Mouse (Mus musculus): ENCODE measurements around the gene Dusp5.

The Dusp5 gene

DNA sequence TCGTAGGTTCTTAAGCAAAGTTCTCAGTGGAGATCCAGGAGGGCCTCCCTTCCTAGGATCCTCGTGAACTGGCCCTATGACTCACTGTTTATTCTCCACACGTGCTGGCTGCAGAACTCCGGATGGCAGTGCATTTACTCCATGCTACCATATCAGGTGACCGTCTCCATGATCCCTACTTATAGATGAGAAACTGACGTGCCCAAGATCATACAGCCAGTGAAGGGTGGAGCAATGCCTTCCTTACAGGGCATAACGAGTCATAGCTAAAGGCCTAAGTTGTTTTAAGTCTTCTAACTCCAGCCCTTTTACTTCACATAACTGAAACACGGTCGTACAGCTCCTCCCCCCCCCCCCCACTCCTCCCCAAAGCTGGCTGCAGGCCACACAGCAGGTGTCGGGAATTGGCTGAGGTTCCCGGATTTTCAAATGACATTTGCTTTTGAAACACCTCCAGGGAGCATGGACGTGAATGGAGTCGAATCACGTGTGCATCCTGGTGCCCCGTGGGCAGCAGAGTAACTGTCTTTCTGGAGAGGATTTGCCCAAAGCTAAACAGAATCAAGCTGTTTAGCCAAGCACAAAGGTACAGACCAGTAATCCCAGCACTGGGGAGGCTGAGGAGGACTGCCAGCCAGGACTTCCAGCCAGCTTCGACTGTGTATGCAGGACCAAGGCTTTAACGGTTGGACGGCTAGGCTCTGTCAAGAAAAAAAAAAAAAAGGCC is 11.4 kb upstream of the Dusp5 start:
- no peak for DNase-seq (ENCODE audit: low spot score)

DNA sequence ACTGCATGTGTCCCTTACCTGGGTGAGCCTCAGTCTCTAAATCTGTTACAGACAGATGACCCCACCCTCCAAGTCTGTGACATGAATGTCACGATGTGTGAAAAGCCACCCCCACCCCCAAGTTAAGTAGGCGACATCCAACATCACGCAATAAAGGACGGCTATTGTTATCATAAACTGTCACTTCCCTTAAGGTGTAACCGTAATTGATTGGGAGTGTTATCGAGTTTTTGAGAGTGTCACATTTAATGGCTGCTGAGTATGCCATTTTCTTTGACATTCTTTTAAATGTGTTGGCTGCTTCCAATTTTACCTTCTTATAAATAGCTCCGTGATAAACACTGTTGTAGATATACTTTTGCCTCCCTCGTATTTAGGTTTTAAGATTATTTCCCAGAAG is 9.4 kb upstream of the Dusp5 start:
- no peak for DNase-seq (ENCODE audit: low spot score)

DNA sequence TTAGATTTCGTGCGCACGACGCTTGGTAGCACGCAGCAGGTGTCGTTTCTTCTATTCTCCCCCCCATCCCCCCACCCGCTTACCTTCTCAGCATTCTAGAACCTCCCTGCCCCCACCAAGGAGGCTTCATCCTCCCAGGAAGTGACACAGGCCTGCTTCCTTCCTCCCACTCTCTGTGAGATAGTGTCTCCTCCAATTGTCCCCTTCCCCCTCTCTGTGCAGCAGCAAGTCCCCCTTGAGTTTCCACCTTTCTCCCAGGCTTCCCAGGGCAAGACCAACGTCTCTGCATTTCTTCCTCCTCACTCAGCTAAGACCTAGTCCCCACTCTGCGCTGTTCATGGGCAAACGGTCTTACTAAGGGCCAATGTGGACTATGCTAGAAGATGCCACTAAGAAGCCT is 8.9 kb upstream of the Dusp5 start:
- no peak for DNase-seq (ENCODE audit: low spot score)

DNA sequence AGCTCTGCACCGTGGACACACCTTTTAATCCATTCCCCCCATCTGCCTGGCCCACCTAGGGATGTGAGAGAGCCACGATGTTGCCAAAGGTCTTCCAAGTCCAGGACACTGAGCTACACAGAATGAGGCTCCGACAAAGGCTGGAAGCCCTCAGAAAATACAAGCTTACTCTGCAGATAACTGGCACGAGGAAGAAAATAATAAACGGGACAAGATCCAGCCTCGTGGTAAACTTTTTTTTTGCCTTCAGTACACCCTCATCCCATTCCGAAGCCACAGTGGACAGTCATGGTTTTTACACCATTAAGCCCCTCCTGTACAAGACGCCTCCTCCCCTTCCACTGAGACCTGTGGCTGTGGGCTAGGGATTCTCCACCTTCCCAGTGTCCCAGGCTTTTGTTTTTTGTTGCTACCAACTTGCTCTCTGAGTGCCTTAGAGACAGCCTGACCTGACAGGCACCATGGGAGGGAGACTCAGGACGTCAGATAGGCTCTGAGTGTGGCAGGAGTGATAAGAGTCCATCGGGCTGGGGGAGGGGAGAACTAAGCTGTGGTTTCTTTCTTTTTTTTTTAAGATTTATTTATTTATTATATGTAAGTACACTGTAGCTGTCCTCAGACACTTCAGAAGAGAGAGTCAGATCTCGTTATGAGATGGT is 7.6 kb upstream of the Dusp5 start:
- DNase-seq (ENCODE audit: low spot score): no peak

DNA sequence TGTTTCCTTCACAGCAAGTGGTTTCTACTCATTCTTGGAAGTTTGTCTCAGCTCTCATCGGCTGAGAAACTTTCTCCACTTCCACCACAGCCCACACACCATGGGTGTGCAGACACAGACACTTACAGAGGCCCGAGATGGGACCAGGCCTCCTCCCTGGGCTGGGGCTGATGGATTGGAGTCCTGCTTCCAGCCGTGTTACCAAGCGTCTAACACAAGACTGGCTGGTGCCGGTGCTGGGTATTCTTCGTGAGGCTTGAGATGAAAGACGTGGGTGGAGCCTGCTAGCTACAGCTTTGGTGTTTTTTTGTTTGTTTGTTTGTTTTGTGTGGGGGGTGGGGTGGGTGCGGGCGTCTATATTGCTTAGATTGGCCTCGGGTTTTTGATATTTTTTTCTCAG is 1.4 kb upstream of the Dusp5 start:
- DNase-seq (ENCODE audit: low spot score): no peak

DNA sequence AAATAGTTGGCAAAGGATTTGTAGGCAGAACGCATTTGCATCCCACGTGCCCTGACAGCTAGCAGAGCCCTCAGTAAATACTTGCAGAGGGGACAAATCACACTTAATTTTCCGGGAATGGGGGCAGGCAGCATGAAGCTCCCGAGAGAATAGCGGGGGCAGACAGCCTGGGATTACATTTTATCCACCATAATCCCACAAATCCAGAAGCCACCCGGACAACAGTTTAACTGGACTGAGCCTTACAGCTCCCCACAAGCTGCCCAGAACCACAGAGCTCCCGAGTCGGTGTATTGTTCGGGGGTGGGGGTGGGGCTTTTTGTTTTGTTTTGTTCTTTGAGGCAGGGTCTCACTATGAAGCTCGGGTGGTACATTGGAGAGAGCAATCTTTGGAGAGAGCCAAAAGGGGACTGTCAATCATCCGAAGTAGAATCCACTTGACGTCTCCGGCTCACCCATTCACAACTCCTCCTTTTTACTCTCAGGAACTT is 733 bp upstream of the Dusp5 start:
- no peak for DNase-seq (ENCODE audit: low spot score)

DNA sequence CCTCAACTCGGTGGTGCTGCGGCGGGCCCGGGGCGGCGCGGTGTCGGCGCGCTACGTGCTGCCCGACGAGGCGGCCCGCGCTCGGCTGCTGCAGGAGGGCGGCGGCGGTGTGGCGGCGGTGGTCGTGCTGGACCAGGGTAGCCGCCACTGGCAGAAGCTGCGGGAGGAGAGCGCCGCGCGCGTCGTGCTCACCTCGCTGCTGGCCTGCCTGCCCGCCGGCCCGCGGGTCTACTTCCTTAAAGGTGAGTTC is 471 bp downstream of the Dusp5 start:
- DNase-seq (ENCODE audit: low spot score): no peak

DNA sequence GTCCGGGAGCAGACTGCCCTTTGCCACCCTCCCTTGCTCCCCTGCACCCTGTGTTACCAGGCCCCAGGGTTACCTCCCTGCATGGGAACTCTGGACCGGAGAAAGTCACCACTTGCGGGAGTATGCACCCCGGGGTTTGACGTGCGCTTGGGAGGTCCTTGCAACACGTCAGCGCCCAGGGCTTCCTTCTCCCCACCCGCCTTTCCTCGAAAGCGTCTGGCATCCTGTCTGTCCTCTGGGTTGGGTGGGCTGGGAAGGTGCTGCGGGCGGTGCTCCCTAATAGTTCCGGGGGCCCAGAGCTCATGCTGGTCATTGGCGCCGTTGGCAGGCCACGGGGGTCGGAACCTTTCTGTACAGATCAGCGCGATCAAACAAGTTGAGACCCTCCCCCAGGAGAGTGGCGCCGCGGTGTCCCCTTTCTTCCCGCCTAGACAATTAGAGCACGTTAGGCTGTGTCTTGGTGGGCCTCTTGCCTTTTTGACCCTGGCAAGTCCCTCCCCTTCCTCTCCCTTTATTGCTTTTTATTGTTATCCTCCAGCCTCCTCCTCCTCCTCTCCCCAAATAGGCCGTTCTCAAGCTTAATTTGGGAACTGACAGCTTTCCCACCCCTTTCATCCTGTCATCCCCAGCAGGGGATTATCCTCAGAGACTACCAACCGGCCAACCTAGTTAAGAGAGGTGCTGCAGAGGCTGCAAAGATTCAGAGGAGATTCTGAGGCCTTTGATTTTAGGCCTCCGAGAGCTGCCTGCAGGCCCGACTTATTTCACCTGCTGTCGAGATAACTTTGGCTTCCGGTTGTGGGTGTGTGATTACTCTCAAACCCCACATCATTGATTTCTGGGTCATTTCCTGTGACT is 1.0 kb downstream of the Dusp5 start:
- DNase-seq (ENCODE audit: low spot score): no peak

DNA sequence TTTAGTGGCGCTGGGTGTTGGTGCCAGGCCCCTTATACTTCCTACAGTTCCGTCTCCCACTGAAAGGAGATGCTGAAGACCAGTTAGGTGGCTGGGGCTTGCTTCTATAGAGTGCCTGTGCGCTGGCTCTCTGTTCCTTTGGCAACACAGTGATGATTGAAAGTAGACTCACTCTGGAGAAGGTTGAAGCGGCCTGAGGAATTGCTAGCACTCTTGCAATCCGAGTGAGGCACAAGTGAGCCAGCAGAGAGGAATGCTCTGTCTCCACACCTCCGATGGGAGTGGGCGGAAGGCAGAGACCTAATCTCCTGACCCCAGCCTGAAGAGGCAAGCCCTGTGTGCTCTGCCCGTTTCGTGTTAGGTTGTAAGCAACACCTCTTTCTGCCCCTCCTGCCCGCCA is 2.5 kb downstream of the Dusp5 start:
- DNase-seq (ENCODE audit: low spot score): no peak

DNA sequence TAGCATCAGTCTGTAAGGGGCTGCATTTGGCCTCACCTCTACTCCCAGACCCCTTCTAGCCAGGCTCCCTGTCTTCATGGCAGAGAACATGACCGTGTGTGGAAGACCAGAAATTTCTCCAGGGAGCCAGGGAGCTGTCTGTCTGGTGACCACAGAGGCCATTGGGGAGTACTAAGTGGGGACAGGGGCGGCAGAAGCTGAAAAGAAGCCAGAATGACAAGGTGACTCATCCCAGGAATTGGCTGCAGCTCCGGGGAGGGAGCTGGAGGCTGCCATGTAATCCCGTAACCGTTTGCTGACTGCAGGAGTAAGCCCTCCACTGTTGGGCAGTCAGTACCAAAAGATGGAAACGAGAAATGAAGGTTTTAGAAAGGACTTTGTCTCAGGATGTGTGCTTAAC is 3.1 kb downstream of the Dusp5 start:
- no peak for DNase-seq (ENCODE audit: low spot score)

DNA sequence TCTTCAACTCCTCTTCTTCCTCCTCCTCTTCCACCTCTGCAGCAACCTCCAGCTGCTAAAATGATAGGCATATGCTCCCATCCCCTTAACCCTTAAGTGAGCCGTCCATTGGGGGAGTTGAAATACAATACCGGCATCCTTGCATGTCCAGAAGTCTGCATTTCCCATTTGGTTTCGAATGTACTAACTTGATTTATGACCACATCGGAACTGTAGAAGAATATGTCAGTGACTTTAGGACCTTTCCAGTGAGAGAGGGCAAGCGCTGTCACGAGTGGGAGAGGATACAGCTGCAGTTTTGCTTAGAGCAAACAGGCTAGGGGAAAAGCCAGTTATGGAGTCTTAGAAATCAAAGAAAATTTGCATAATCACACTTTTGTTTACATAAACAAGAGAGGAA is 3.8 kb downstream of the Dusp5 start:
- no peak for DNase-seq (ENCODE audit: low spot score)

DNA sequence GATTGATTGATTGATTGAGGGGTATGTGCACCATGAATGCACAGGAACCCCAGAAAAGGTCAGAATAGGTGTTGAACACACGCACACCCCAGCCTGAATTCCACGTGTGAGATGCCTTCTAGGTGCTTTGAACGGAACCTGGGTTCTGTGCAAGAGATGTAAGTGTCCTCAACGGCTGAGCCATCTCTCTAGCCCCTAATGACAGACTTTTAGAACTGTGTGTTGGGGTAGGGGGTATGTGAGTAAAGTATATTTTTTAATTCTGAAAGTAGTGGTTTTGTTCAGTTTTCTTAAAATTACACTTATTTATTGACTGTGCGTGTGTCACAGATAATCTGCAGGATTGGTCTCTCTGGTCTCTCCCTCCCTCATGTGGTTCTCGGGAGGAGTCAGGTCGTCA is 4.3 kb downstream of the Dusp5 start:
- DNase-seq (ENCODE audit: low spot score): no peak

DNA sequence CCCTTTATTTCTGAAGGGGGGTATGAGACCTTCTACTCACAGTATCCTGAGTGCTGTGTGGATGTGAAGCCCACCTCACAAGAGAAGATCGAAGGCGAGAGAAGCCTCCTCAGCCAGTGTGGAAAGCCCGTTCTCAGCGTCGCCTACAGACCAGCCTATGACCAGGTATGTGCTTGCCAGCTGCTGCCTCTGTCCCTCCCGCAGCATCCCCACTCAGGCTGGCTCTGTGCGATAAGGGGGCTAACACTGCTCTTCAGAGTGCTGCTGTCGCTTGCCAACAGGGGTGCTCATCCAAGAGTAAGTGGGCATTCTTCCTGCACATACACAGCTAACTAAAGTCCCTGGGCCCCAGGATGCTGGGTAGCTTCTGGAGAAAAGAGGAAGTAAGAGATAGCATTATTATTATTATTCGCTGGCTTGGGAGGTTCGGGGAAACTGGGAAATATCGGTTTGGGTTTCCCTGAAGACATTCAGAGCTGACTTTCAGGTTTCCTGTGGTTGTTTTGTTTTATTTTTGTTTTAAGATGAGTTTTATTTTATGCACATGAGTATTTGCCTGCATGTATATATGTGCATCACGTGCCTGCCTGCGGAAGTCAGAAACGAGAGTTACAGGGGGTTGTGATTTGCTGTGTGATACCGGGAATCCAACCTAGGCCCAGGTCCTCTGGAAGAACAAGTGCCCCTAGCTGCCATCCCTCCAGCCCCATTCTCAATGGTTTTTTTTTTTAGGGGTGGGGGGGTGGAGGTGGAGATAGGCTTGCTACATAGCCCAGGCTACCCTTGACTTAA is 5.1 kb downstream of the Dusp5 start:
- no peak for DNase-seq (ENCODE audit: low spot score)

DNA sequence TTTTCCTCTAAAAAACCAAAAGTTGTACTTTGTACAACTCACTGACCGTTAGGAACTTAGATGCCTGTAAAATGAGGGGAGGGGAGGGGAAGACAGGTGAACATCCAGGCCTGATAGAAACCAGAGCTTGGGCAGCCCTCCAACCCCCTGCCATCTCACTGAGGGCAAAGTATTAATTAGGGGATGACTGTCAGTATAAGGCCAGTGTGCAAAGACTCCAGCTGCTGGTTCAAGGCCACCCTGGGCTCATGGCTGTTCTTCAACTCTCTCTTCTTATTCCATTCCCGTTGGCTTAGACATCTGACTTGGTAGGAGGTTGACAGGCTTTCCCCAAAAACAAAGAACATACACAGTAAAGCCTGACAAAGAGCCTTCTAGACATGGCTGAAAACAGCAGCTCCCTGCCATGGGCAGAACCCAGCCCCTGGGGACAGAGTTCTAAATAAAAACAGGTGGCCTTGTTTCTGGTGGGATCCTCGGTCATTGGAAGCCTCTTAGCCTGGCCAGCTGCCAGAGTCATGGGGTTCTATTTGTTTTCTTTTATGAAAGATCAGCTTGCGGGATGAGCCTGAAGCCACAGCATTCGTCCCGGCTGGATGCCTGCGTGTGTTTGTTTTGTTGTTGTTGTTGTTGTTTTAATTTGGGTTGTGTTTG is 6.0 kb downstream of the Dusp5 start:
- DNase-seq (ENCODE audit: low spot score): no peak

DNA sequence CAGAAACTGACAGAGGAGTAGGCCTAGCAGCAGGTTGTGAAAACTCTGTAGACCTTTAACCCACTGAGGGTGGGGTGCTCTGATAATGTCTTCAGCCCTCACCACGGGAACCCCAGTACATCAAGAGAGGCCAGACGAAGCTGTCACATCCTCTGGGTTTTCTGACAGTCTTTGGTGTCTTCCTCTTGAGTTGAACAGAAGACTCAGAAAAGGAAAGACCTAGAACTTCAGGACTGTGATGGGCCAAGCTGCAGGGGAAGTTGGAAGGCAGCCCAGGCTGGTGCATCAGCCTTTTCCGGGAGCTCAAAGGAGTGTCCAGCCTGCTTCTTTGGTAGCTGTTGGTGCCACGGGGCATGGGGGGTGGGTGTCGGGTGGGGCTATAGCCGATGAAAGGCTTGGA is 6.5 kb downstream of the Dusp5 start:
- DNase-seq (ENCODE audit: low spot score): no peak

DNA sequence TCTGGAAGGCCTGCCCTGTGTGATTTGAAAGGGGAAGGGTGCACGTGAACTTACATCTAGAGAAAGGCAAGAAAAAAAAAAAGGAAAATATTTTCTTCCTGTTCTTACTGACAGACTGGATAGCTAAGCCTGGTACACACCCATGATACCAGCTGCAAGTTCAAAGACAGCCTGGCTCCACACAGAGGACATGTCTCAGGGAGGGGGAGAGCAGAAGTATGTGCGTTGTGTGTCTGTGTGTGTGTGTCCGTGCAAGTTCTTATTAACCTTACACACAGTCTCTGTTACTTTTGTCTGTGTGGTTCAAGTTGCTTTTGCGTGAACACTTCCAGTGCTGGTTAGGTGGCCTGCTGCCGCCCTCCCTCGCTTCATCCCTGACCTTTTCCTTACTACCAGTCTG is 7.3 kb downstream of the Dusp5 start:
- no peak for DNase-seq (ENCODE audit: low spot score)

DNA sequence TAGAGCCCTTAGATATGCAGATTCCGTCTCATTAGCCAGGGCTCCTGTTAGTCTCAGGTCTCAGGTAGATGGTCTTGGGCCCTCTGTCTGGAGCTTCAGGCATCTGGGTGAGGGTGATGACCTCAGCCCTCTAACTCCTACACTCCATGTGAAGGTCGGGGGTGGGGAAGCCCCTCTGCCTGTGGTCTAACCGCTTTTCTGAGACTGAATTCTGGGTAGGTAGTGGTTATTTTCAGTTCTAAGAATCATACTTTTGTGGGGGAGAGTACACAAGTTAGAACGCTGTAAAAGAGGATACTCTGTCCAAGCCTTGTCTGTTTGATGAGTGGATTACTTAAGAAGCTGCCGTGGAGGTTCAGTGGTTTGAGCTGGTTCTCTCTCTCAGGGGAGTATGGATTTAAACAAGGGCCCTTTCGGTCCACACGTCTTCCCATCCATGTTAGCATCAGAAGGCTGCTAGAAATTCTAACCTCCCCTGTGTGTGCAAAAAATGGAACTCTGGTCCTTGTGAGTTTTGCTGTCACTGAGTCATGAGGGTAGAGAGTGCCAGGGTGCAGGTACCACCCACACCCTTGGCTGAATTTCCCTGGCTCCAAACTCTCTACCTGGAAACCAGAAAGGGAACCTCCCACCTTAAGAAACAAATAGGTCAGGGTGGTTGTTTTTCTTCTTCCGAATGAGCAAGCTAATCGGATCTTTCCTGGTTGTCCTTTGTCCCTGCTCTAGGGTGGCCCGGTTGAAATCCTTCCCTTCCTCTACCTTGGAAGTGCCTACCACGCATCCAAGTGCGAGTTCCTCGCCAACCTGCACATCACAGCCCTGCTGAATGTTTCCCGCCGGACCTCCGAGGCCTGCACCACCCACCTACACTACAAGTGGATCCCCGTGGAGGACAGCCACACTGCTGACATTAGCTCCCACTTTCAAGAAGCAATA is 8.1 kb downstream of the Dusp5 start:
- DNase-seq (ENCODE audit: low spot score): no peak

DNA sequence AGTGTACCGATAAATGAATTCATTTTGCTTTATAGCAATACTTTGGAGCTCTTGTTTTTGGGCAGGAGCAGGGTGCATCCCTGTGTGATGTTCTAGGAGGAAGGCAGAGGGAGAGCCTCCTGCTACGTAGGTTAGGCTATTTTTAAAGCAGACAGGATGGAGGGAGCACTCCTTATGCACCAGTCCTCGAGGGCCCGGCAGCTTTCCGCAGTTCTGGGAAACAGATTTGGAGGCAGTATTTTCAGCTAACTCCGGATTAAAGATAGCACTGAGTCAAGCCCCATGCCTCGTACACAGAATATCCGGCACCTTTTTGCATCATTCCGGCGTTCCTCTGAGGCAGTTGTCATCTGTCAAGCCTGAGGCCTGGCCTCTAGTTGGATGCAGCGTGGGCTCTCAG is 9.1 kb downstream of the Dusp5 start:
- DNase-seq (ENCODE audit: low spot score): no peak

DNA sequence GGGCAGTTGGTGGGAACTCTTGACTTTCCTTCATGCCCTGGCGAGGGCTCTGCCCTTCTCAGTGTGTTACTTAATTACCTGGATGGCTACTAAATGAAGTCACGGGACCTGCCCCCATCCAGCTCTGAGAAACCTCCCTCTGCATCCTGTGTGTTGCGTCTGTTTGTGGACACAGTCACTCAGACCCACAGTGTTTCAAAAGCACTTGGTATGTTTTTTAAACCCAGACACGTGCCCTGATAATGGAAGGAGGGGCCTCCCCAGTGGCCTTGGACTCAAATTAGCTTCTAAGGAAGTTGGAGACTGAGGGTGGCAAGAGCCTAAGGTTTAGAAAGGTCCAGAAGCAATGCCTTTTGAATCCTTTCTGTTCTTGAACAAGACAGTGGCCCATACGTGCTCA is 9.9 kb downstream of the Dusp5 start:
- no peak for DNase-seq (ENCODE audit: low spot score)

DNA sequence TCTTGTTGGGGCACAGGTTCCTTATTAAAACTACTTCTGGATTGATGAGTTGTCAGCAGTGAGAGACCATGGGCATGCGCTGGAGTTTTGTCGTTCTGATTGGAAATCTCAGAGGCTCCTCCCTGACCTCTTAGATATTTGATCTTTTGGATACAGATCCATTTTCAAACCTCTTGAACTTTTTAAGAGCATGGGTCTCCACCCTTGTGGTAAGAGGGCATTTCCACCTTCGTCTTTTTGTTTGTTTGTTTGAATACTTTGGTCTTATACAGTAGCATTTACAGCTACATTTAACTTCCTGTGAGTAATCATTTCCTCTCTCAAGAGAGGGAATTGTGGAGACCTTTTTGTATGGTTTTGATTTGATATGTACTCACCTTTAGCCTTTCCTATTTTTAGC is 10.4 kb downstream of the Dusp5 start:
- no peak for DNase-seq (ENCODE audit: low spot score)

DNA sequence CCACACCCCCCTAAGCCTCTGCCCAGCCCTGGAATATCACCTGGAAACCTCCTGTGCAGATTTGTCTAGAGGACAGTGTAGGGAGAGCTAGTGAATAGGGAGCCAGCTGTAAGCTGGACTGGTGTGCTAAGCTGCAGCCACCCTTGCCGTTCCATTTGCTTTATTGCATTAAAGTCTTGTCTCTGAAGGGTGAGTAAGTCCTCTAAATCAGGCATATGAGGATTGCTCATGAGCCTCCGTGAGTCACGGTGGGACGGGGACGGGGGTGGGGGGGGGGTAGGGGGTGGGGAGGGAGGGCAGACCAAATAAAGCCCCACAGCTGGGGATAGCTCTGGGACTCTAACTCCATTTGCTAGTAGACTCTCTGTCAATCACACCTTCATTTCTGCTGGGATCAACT is 14.7 kb downstream of the Dusp5 start:
- DNase-seq (ENCODE audit: low spot score): no peak
